Mouse (Mus musculus) cortical plate, adult 2 months (tissue): ENCODE measurements around the gene Gm44805.
A peak's percentile ranks its signal among the peaks of the same experiment; 100 is the strongest.

Experiments used
- CTCF ChIP-seq: fragments of 200-500 bp; IDR thresholded peaks from 2 replicates; pipeline ENCODE4 v1.5.1; 2011; ENCODE audit warnings: mild to moderate bottlenecking, control low read depth, low read length; ENCODE audit not compliant: insufficient read depth; ENCODE audit errors: extremely low read depth
- POLR2A ChIP-seq: fragments of 200-500 bp; IDR thresholded peaks from 2 replicates; pipeline ENCODE4 v1.6.1; 2011; ENCODE audit warnings: mild to moderate bottlenecking, low read length, control low read depth; ENCODE audit not compliant: insufficient read depth; ENCODE audit errors: extremely low read depth

DNA sequence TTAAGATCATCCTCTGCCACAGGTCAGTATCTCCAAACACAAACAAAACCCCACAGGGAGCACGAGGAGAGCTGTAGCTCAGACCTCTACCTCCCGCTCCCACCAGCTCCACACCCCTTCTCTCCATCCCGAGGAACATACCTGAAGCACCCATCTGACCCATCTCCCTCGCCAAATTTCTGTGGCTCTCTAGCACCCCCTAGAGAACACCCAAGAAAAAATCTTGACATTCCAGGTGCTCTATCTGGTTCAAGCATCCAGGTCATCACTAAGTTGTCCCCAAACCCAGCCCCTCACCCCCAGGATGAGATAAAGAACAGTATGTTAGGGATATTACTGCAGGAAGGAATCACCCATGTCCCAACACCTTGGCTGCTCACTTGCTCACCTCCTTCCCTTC lies 32.0 kb upstream of the Gm44805 start:
- TF ChIP-seq POLR2A = no peak
- TF ChIP-seq CTCF = peak; percentile 33
